Mouse (Mus musculus): ENCODE measurements at regions not wholly inside any gene's neighbourhood (a gene's known extent, or its start where the extent isn't known, plus 50 kb on each side); places are given as distances from the start of the nearest gene placed in this dataset.

GRCm38 (mm10) chr15:70920138-70920537 lies 2914.2 kb upstream of the Gm6569 start:
- H3K4me2 ChIP-seq (replicated peaks; ENCODE audit: low read depth, low read length, severe bottlenecking), result no peak overlapping the region
- no peaks in the 10 kb centered on the region for H3K9me3 ChIP-seq (ENCODE audit: control insufficient read depth, low read length)
- no peaks in the 10 kb centered on the region for H3K4me1 ChIP-seq (ENCODE audit: control insufficient read depth, insufficient read depth, low read length)
- no peak for ATAC-seq (ENCODE audit: low FRiP score, low read depth)
- no peak overlapping the region for H3K9ac ChIP-seq (ENCODE audit: low read depth, low read length, severe bottlenecking)
- no peaks in the 10 kb centered on the region for H3K36me3 ChIP-seq (ENCODE audit: control insufficient read depth, insufficient read depth, low read length)
- no peak overlapping the region for H3K4me3 ChIP-seq (replicated peaks; ENCODE audit: low read length)
- no peaks in the 10 kb centered on the region for H3K27me3 ChIP-seq (ENCODE audit: control insufficient read depth, insufficient read depth, low read length)
- TF ChIP-seq POLR2A (IDR thresholded peaks at IDR 0.05; ENCODE audit: borderline replicate concordance, extremely low read depth, insufficient read depth, insufficient read length), result no peak
- DNase-seq (ENCODE audit: low spot score), result no peak
- H3K27ac ChIP-seq (replicated peaks; ENCODE audit: low read depth, low read length), result no peak overlapping the region

GRCm38 (mm10) chr15:70920862-70921261 lies 2913.5 kb upstream of the Gm6569 start:
- DNase-seq (ENCODE audit: low spot score), result peak; percentile 78
- no peak for ATAC-seq (ENCODE audit: low FRiP score, low read depth)
- no peak for TF ChIP-seq POLR2A (IDR thresholded peaks at IDR 0.05; ENCODE audit: borderline replicate concordance, extremely low read depth, insufficient read depth, insufficient read length)
- Histone ChIP-seq H3K27ac (replicated peaks; ENCODE audit: low read depth, low read length) (no peak overlapping the region), H3K4me3 (replicated peaks; ENCODE audit: low read length) (no peak overlapping the region), H3K9me3 (ENCODE audit: control insufficient read depth, low read length) (no peaks in the 10 kb centered on the region), H3K27me3 (ENCODE audit: control insufficient read depth, insufficient read depth, low read length) (no peaks in the 10 kb centered on the region), H3K9ac (ENCODE audit: low read depth, low read length, severe bottlenecking) (no peak overlapping the region), H3K36me3 (ENCODE audit: control insufficient read depth, insufficient read depth, low read length) (no peaks in the 10 kb centered on the region), H3K4me2 (replicated peaks; ENCODE audit: low read depth, low read length, severe bottlenecking) (no peak overlapping the region), H3K4me1 (ENCODE audit: control insufficient read depth, insufficient read depth, low read length) (no peaks in the 10 kb centered on the region)
- WGBS, result 46% methylated on average over 2 of the region's 2 CpGs
